Mouse (Mus musculus) urinary bladder, postnatal 36 days (tissue): ENCODE data around the gene Znrd1as.
A peak's percentile ranks its signal among the peaks of the same experiment; 100 is the strongest.

Source experiments
- DNase-seq, 2 experiments: peaks; one replicate each; pipeline ENCODE4 v3.0.0; 2022; ENCODE audit warnings: low spot score in 2 of 2, mixed read lengths in 1 of 2

Znrd1as gene

DNA sequence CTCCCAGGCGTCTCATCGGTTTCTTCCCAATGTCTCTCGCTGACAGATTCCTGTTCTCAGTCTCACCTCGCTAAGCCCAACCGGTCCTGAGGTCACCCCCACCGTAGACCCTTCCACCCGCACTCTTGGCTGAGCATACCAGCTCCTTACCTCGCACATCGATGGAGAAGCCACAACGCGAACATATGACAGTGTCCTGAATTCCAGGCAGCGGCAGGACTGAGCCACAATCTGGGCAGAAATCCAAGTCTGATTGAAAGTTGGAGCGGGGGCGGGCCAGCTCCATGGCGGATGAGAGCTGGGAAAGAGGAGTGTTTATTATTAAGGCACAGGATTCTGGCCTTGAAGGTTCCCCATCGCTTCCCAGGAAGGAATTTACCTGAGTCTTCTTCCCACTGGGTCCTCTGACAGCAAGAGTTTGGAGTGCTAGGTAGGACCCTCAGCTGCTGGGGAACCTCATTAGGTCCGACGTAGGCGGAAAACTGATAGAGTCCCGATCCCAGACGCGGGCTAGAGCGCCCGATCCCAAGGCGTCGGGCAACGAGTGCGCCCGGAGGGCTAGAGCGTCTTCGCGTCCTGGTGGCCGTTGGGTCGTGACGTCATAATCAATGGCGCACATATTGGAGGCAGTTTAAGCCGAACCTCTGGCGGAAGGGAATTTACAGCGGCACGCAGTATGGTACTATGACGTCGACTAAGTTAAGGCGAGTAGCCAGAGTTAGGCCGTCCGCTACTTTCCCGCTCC lies at the start of gene Znrd1as, which contains the start of gene Znrd1:
Znrd1as (plus strand) TSS at position 594 of the 745 bp plus-strand sequence.
Znrd1 (minus strand) TSS at position 561 of the 745 bp plus-strand sequence.
- peak; percentile 87 to 93 for DNase-seq

DNA sequence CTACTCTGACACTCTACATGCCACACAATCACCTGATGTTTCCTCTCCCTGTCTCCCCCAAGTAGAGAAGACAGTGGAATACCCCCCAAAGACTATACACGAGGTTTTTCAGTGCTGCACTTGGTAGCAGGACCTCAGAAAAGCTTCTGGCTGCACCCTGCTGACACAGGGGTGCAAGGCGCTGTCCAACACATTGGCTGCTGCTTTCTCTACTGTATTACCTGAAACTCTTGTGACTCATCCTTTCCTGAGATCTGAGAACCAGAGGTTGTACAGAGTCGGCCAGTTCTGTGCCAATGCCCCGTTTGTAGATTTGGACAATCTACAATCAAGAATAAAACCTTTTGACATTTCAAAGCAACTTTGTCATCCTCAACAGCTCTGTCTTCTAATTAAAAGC lies 48.6 kb upstream of the Znrd1as start:
- no peak for DNase-seq

DNA sequence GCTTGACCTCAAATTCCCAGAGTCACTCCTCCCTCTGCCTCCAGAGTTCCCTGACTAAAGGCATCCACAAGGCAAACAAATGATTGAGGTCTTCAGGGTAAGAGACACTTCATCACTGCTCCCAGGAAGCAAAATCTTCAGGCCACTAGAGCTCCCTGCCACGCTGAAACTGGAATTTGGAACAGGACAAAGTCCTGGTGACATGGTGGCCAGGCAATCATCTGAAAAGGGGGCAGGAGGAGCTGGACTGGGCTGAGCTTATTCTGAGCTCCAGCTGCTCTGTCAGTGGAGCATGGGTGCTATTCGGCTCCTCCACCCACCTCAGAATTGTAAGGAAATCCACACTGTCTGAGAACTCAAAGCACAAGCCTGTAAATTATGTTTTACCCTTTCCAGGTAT lies 46.4 kb upstream of the Znrd1as start:
- DNase-seq: no peak

DNA sequence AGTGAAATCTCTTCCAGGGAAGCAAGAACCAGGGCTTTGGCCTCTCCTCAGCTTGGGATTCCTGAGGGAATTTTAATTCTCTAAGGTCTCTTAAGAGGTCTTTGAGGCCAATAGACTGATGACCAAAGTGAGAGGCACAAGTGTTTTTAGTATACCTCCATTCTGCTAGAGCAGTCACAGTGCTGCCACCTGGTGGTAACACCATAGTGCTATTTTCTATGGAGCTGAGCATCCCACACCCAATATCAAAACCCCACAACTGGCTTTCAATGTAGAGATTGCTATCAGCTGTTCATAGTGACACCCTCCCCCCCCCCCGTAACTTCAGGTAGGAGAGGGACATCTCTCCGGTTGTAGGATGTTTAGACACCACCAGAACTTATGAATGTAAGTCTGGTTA lies 44.3 kb upstream of the Znrd1as start:
- DNase-seq: peak; percentile 64 to 65

DNA sequence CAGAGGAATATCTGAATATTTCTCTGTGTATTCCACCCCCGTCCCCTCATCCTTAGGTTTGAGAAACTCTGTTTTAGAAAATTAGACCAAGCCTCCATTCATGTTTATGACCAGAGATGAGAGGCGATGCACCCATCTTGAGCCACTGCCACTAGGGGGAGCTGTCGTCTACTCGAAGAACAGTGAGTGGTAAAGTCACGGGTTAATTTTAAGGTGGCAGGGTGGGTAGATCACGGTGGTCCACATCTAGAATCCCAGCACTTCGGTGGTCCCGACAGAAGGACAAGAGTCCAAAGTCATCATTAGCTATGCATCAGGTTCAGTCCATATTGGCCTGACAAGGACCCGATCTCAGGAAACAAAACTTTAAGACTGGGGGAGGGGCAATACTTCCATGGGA lies 43.3 kb upstream of the Znrd1as start:
- peak; percentile 33 to 47 for DNase-seq

DNA sequence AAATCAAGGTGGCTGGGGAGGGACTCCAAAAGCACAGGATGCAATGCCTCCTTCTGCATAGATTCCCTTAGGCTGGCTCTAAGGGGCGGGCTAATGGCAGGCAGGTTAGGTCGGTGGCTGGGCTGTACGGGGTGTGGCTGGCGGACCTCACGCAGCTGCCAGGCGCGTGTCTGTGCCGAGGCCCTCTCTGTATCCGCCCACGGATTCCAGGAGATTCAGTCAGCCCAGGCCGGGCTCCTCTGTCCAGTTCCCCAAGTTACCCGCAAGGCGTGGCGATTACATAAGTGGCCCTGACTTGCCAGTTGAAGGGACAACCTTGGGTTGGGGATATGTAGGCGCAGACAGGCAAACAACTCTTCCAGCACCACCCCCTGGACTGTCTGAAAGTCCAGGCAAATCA lies 38.2 kb upstream of the Znrd1as start:
- DNase-seq: peak; percentile 38 to 59

DNA sequence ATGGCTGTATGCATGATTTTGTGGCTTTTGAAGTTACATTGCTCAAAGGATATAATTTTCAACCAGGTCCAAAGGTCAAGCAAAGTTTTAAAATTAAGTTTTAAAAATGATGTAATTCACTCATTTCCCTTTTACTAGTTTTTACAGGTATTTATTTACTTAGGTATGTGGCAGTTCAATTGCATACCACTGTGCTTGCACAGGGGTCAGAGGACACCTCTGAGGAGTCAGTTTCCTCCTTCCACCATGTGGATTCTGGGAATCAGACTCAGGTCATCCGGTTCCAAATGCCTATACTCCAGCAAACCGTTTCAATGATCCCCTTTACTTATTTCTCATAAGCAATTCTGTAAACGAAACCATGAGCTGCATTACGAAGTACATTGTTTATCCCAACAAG lies 35.7 kb upstream of the Znrd1as start:
- DNase-seq: no peak

DNA sequence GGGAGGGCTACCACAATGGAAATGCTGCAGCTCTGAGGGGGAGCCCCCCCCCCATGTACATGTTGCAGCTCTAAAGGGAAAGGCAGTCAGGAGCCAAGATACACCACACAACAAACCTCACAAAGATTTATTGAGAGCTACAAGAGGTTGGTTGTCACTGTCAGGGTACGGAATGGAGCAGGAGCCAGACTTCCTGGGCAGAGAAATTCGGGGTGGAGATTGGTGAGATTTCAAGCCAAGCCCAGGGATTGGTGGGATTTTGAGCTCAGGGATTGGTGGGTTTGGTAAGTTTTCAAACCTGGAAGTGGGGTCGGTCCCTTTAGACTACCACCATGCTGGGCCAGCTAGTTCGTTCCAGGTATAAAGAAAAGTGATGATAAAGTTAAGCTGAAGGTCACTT lies 34.9 kb upstream of the Znrd1as start:
- DNase-seq: no peak

DNA sequence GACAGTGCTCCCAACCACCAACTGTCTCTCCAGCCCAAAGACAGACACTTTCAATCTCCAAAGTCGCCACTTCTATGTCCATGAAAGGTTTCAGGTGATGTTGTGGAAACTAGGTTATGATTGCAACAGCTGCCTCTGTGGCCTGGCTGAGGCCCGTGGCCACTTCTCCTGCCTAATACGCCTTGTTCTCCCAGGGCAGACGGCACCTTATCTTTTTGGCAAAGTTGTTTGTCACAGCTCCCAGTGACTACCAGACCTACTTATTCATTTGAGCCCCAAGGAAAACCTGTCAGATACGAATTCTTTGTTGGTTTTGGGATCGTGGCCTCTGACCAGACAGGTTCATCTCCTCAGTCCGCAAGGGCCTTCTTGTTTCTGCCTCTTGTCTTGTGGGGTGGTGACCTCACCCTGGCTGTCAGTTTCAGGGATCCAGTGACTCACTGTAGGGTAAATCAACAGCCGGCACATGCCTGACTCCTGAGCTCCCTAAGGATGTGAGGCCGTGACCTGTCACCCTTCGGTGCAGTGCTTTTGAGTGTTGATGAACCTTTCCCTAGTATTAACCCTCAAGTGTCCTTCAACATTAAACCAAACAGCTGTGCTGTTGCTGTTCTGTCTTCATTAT lies 30.8 kb upstream of the Znrd1as start:
- DNase-seq: no peak

DNA sequence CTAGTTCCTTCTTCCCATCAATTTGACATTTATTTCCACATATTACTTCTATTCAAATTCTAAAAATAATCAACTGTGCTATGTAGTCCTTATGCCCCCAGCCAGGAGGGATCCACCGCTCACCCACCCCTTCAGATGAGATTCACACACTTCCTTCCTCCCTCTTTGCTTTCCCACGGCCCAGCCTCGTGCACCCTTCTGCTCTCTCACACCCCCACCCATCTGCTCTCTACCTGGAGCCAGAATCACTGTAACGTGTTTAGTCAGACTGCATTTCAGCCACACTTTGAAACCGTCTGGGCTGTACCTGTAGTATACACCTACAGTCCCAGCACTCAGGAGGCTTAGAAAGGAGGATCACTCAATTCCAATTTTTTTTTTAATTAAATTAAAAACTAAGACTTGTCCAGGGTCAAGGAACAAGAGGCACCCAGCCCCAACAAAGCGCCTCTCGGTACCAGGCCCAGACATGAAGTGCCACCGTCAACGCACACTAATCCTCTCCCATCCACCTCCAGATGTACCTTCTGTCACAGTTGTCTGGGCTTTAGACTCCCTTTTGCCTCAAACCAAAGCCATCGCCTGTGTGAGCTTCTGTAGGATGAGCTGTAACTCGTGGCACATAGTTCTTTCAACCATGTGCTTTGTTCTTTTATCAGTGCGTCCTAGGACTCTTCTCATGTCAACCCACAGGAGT lies 29.0 kb upstream of the Znrd1as start:
- no peak for DNase-seq

DNA sequence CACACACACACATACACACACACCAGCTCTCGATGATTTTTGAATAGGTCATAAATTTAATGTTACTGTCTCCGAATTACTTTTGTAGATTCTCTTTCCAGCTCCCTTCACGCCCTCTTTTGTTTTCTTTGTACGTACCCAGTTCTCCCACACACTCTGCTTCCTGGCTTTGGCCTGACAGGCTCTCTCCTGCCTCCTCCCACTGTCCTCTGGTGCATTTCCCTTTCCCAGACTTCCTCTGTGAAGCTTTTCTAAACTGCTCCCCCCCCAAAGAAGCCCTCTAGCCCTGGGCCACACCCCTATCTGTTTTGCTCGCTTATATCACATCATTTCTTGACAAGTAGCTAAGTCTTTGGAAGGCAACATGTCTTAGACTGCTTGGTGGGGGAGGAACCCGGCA lies 28.2 kb upstream of the Znrd1as start:
- no peak for DNase-seq

DNA sequence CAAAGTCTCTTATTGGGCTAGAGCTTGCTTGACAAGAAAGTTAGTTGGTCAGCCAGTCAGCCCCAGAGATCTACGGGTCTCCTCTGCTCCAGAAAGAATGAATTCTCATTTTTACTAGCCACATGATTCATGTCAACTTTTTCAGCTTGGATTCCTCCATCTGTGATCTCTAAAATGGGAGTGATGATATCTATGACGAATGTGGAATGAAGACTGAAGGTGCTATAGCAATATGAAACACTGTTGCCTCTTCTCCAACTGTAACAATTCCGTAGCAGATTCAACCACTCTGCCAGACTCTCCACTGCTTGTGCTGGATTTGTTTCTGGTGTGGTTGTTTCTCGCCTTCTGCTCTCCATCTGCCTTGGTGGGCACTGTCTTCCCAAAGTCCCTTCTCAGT lies 27.3 kb upstream of the Znrd1as start:
- no peak for DNase-seq

DNA sequence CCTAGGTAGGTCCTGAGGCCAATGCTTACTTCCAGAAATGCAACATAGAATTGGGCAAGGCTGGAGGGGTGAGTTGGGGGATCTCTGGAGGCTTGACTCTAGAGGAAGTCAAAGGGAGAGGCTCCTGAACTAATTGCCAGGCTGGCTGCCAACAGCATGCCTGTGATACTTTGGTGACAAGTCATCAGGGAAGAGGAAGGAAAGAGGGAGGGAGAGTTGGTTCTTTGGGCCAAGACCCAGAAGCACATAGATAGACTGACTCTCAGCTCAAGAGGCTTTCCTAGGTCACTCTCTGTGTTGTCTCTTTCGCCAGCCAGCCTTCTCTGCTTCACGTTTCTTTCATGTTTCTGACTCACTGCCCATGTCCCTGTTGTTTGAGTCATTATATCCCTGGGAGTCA lies 26.6 kb upstream of the Znrd1as start:
- no peak for DNase-seq

DNA sequence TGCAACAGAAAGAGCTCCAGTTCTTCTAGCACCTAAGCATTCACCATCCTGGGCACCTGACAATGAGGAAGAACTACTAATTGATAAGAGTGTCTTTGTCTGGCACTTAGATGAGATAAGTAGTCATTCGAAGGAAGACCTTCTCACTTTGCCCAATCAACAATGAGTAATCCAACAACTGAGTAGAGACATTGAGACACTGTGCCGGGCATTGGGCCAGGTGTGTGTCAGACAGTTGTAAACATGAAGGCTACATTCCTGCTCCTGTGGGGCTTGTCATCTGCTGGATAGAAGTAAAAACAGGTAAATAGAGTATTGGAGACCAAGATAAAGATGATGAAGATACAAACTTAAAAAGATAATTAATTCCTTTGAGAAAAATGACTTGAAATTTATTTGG lies 20.3 kb upstream of the Znrd1as start:
- DNase-seq: no peak

DNA sequence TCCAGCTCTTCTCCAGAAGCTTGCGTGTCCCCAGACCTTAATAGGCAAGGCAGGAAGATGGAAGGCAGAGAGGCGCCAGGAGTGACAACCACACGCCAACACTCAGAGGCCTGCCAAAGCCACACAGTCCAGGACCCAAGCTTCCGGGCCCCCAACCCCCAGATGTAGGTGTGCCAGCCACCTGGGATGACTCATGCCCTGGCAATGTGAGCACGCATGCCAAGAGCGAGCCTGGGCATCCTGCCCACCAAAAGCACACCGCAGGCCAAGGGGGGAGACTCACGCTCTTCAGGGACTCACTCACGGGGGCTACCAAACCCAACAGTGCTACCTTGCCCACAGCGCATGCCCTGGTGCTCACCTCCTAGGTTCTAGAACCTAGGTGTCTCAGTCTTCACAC lies 16.0 kb upstream of the Znrd1as start:
- DNase-seq: peak; percentile 65 to 72

DNA sequence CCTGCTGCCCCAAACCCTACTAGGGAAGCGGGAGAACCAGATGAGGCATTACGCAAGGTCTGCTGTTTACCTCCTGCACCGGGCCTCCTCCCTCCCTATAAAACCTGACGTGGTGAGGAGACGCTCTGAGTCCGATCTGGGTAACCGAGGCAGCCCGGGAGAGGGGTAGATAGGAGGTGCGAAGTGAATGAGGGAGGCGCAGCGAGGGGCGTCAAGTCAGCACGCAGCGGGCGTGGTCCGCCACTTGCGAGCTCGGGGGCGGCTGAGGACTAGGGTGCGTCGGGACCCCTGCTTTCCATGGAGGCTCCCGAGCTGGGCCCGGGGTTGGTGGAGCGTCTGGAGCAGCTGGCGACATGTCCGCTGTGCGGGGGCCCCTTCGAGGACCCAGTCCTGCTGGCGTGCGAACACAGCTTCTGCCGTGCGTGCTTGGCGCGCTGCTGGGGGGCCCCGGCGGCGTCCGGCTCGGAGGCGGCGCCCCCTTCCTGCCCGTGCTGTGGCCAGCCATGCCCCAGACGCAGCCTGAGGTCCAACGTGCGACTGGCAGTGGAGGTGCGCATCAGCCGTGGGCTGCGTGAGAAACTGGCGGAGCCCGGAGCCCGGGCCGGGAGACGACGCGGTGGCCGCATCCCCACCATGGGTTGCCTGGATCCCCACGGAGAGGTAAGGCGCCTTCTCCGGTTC lies 15.5 kb upstream of the Znrd1as start, which contains the start of gene Rnf39:
Rnf39 (plus strand) TSS at position 128 of the 681 bp plus-strand sequence.
- DNase-seq: peak; percentile 32 to 61

DNA sequence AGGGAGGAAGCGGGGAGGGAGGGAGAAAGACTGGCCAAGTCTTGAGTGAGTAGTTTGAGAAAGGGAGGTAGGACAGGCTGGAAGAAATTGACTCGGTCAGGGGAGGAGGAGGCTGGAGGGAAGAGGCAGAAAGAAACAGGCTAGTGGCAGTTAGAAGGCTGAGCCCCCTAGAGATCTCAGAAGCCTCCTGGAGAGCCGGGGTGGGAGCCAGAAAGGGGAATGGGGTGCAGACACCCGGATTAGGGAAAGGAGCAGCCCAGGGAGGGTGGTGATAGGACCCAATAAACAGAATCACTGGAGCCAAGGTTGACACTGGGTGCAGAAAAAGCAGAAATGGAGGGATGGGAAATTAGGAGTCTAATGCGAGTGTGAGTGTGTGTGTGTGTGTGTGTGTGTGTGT lies 14.7 kb upstream of the Znrd1as start:
- no peak for DNase-seq

DNA sequence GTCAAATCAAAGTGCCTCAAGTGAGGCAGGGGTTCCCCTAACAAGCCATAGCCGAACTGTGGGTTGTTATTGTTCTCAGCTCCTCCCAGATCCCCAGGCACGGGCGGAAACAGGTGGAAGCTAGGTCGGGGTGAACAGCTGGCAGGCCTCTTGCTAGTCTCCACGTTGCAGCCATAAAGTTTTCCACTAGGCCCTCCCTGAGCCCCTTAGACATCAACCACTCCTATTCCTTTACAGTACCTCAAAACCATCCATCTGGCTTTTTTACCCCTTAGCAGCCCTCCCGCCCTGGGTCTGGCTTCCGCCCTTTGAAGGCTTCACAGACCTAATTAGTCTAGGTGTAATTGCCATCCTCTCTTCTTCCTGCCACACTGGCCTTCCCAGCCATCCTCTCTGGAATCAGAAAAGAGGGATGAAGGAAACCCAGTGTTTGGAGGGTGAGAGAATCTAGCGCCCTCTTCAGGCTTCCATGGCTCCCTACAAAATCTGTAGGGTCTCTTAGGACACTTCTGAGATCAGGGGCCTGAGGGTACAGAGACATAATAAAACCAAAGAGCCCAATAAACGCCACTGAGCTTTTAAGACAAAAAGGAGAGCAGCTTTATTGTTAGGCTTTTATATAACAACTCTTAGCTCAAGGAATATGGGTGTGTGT lies 14.1 kb upstream of the Znrd1as start:
- DNase-seq: no peak

DNA sequence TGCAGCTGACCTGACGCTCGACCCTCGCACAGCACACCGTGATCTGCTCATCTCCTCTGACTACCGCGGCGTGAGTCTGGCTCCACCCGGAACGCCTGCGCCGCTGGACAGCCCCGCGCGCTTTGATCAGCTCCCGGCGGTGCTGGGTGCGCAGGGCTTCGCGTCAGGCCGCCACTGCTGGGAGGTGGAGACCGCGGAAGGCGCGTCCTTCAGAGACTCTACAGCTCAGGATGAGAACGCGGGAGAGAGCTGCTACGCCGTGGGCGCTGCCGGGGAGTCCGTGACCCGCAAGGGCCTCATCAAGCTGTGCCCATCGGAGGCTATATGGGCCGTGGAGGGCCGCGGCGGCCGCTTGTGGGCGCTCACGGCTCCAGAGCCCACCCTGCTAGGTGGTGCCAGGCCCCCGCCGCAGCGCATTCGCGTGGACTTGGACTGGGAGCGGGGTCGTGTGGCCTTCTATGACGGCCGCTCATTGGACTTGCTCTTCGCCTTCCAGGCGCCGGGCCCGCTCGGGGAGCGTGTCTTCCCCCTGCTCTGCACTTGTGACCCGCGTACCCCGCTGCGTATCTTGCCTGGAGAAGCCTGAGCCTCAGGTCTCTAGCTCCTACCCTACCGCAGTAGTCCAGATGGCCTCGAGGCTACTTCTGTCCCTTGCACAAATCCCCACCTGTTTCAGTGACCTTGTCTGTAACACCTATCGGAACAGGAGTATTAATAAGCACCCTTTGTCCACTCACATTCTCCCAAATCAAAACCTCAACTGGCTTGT lies 11.2 kb upstream of the Znrd1as start:
- peak; percentile 21 to 31 for DNase-seq

DNA sequence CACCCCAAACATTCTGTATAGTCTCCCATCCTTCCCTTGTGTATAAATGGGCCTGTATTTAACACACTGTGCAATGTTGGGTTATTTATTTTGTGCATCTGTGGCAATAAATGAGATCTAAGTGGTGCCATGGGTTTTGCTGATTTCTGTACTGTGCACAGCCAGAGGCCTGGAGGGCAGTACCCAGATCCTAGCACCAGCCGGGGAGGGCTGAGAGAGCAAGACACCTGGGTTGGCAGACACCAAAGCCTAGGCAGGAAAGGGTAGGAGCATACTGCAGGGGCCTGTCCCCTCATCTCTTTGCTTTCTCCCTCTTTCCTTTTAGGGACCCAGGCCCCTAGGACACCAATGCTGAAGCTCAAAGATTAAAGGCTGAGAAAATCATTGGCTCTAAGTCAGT lies 10.1 kb upstream of the Znrd1as start:
- no peak for DNase-seq

DNA sequence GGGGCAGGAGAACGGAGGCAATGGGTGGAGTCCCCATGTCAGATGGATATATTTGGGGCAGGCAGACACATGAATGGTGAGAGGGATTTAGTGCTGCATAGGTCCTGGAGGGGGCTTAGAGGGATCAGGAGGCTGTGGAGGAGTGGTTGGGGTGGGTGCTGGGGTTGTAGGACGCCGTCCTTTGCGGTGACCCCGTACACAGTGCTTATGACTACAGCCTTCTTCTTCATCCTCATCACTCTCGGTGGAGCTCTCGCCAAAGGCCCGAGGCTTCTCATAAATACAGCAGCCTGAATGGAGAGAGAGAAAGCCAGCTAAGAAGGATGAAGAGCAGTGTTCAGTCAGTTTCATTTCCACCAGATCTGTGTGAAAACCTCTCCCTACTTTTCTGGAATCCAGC lies 9.1 kb upstream of the Znrd1as start:
- no peak for DNase-seq
